Mouse (Mus musculus): Measurements from ENCODE around the gene Gm10282. TPM values are rescaled to one million over a fixed set of nuclear protein-coding genes. Genes with fewer than 3 reads are reported as not detected.

The Gm10282 gene
- polyA plus RNA-seq, 1 experiment from 2014 or later: 7.8 TPM

- H3K4me3 ChIP-seq (ENCODE audit: low read depth, low read length): no peak overlapping the region
- no peaks in the 10 kb centered on the region for H3K9me3 ChIP-seq (ENCODE audit: control insufficient read depth)
- H3K27ac ChIP-seq (ENCODE audit: low read depth, low read length): no peak overlapping the region
- ATAC-seq: no peak
- no peak overlapping the region for H3K9ac ChIP-seq (ENCODE audit: low read depth, low read length)
- H3K4me1 ChIP-seq (replicated peaks; ENCODE audit: control insufficient read depth, insufficient read depth, low read length): no peaks in the 10 kb centered on the region
- no peak for TF ChIP-seq CTCF (IDR thresholded peaks at IDR 0.05; ENCODE audit: low read depth)
- no peak overlapping the region for H3K4me2 ChIP-seq (replicated peaks; ENCODE audit: low read depth)
- 91% methylated on average over 3 of the region's 3 CpGs for WGBS
- H3K27me3 ChIP-seq (replicated peaks; ENCODE audit: control insufficient read depth, insufficient read depth, low read length): no peaks in the 10 kb centered on the region
- H3K36me3 ChIP-seq (ENCODE audit: control insufficient read depth, insufficient read depth): no peaks in the 10 kb centered on the region; the same call in 1 of the 2 replicates
These were observed 24.1 kb upstream of the Gm10282 start for GRCm38 (mm10) chr8:72329116-72329515.

GRCm38 (mm10) chr8:72324708-72325107 is 19.6 kb upstream of the Gm10282 start:
- H3K9me3 ChIP-seq (ENCODE audit: control insufficient read depth): no peaks in the 10 kb centered on the region
- no peak overlapping the region for H3K9ac ChIP-seq (ENCODE audit: low read depth, low read length)
- TF ChIP-seq CTCF (IDR thresholded peaks at IDR 0.05; ENCODE audit: low read depth): no peak
- no peaks in the 10 kb centered on the region; the same call in 1 of the 2 replicates for H3K36me3 ChIP-seq (ENCODE audit: control insufficient read depth, insufficient read depth)
- H3K4me2 ChIP-seq (replicated peaks; ENCODE audit: low read depth): no peak overlapping the region
- H3K4me3 ChIP-seq (ENCODE audit: low read depth, low read length): no peak overlapping the region
- ATAC-seq: no peak
- peaks cover 16% of the 10 kb centered on the region for H3K27me3 ChIP-seq (replicated peaks; ENCODE audit: control insufficient read depth, insufficient read depth, low read length)
- H3K4me1 ChIP-seq (replicated peaks; ENCODE audit: control insufficient read depth, insufficient read depth, low read length): no peaks in the 10 kb centered on the region; the same call in 1 of the 2 replicates
- 88% methylated on average over 2 of the region's 2 CpGs for WGBS
- no peak overlapping the region for H3K27ac ChIP-seq (ENCODE audit: low read depth, low read length)

DNA sequence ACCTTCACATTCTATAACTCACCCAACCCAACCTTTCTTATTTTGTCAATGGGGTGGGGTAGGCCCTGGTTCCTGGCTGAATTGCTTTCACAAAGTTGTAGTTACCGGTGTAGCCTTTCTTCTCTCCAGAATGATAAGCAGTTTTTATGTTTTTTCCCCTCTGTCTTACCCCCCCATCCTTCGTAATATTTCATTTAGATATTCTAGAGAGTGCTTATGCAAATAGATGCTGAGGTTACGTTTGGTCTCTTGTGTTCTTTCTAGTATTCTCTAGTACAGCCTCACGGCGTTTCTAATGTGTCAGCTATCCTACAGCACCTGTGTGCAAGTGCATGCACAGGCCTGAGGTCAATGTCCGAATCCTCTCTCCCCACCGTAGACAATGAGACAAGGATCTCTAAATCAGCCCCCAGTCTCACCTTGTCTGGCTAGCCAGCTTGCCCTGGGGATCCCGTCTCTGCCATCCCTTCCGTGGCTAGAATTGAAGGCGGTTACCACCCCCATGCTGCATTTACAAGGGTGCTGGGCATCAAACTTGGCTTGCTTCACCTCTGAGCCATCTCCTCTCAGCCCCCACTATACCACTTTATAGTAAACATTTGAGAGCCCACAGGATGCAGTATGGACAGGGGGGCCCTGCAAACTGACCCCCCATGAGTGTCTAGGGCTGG is 19.1 kb upstream of the Gm10282 start:
- H3K36me3 ChIP-seq (ENCODE audit: control insufficient read depth, insufficient read depth): no peaks in the 10 kb centered on the region; the same call in 1 of the 2 replicates
- H3K27ac ChIP-seq (ENCODE audit: low read depth, low read length): no peak overlapping the region
- H3K4me2 ChIP-seq (replicated peaks; ENCODE audit: low read depth): no peak overlapping the region
- TF ChIP-seq CTCF (IDR thresholded peaks at IDR 0.05; ENCODE audit: low read depth): no peak
- no peaks in the 10 kb centered on the region; the same call in 1 of the 2 replicates for H3K4me1 ChIP-seq (replicated peaks; ENCODE audit: control insufficient read depth, insufficient read depth, low read length)
- peaks cover 22% of the 10 kb centered on the region for H3K27me3 ChIP-seq (replicated peaks; ENCODE audit: control insufficient read depth, insufficient read depth, low read length)
- 80% methylated on average over 10 of the region's 10 CpGs for WGBS
- no peak overlapping the region for H3K9ac ChIP-seq (ENCODE audit: low read depth, low read length)
- ATAC-seq: no peak
- no peaks in the 10 kb centered on the region for H3K9me3 ChIP-seq (ENCODE audit: control insufficient read depth)
- no peak overlapping the region for H3K4me3 ChIP-seq (ENCODE audit: low read depth, low read length)

GRCm38 (mm10) chr8:72323131-72323725 is 18.2 kb upstream of the Gm10282 start:
- Histone ChIP-seq H3K27ac (ENCODE audit: low read depth, low read length) (no peak overlapping the region), H3K4me2 (replicated peaks; ENCODE audit: low read depth) (peak overlapping the region; percentile 98; the same call in 1 of the 2 replicates), H3K9me3 (ENCODE audit: control insufficient read depth) (no peaks in the 10 kb centered on the region), H3K36me3 (ENCODE audit: control insufficient read depth, insufficient read depth) (no peaks in the 10 kb centered on the region; the same call in 1 of the 2 replicates), H3K9ac (ENCODE audit: low read depth, low read length) (no peak overlapping the region), H3K4me3 (ENCODE audit: low read depth, low read length) (no peak overlapping the region), H3K27me3 (replicated peaks; ENCODE audit: control insufficient read depth, insufficient read depth, low read length) (peaks cover 22% of the 10 kb centered on the region), H3K4me1 (replicated peaks; ENCODE audit: control insufficient read depth, insufficient read depth, low read length) (no peaks in the 10 kb centered on the region; the same call in 1 of the 2 replicates)
- WGBS: 60% methylated on average over 6 of the region's 6 CpGs
- no peak for ATAC-seq
- no peak for TF ChIP-seq CTCF (IDR thresholded peaks at IDR 0.05; ENCODE audit: low read depth)

DNA sequence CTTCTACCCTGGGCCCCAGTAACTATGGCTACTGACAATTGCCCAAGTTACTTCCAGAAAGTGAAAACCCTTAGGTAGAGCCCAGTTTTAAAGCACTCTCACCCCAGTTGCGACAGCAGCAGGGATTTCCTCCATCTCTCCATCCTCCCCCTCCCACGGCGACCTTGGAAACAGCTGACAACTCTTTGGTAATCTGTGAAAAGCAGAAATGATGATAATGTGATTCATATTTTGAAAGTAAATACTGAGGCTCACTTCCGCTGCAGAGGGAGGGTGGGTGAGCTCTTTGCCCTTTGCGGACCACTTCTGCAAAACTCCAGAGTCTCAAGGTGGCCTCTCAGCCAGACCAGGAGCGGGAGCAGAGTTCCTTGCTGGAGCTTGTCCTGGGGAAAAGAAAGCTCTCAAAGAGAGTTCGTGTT is 17.4 kb upstream of the Gm10282 start:
- no peak for ATAC-seq
- H3K36me3 ChIP-seq (ENCODE audit: control insufficient read depth, insufficient read depth): no peaks in the 10 kb centered on the region; the same call in 1 of the 2 replicates
- H3K27ac ChIP-seq (ENCODE audit: low read depth, low read length): no peak overlapping the region
- no peaks in the 10 kb centered on the region for H3K9me3 ChIP-seq (ENCODE audit: control insufficient read depth)
- peaks cover 22% of the 10 kb centered on the region for H3K27me3 ChIP-seq (replicated peaks; ENCODE audit: control insufficient read depth, insufficient read depth, low read length)
- H3K9ac ChIP-seq (ENCODE audit: low read depth, low read length): 0 out of 2 replicates have a peak overlapping the region, but pooled peaks have one; percentile 1
- H3K4me2 ChIP-seq (replicated peaks; ENCODE audit: low read depth): peak overlapping the region; percentile 98
- no peaks in the 10 kb centered on the region; the same call in 1 of the 2 replicates for H3K4me1 ChIP-seq (replicated peaks; ENCODE audit: control insufficient read depth, insufficient read depth, low read length)
- no peak for TF ChIP-seq CTCF (IDR thresholded peaks at IDR 0.05; ENCODE audit: low read depth)
- whole genome bisulfite sequencing: 57% methylated on average over 7 of the region's 7 CpGs
- H3K4me3 ChIP-seq (ENCODE audit: low read depth, low read length): 0 out of 2 replicates have a peak overlapping the region, but pooled peaks have one; percentile 69

GRCm38 (mm10) chr8:72321635-72322441 is 16.8 kb upstream of the Gm10282 start:
- Histone ChIP-seq H3K36me3 (ENCODE audit: control insufficient read depth, insufficient read depth) (no peaks in the 10 kb centered on the region), H3K27me3 (replicated peaks; ENCODE audit: control insufficient read depth, insufficient read depth, low read length) (peaks cover 22% of the 10 kb centered on the region), H3K9me3 (ENCODE audit: control insufficient read depth) (no peaks in the 10 kb centered on the region), H3K4me1 (replicated peaks; ENCODE audit: control insufficient read depth, insufficient read depth, low read length) (no peaks in the 10 kb centered on the region; the same call in 1 of the 2 replicates), H3K4me2 (replicated peaks; ENCODE audit: low read depth) (peak overlapping the region; percentile 98), H3K9ac (ENCODE audit: low read depth, low read length) (no peak overlapping the region), H3K4me3 (ENCODE audit: low read depth, low read length) (peak overlapping the region; percentile 69), H3K27ac (ENCODE audit: low read depth, low read length) (no peak overlapping the region)
- WGBS: 85% methylated on average over 20 of the region's 20 CpGs
- no peak for TF ChIP-seq CTCF (IDR thresholded peaks at IDR 0.05; ENCODE audit: low read depth)
- ATAC-seq: no peak

All from intestine, postnatal 0 days (tissue).